7 mouse cellular contexts compared by ENCODE assay signal in the genomic region with DNA sequence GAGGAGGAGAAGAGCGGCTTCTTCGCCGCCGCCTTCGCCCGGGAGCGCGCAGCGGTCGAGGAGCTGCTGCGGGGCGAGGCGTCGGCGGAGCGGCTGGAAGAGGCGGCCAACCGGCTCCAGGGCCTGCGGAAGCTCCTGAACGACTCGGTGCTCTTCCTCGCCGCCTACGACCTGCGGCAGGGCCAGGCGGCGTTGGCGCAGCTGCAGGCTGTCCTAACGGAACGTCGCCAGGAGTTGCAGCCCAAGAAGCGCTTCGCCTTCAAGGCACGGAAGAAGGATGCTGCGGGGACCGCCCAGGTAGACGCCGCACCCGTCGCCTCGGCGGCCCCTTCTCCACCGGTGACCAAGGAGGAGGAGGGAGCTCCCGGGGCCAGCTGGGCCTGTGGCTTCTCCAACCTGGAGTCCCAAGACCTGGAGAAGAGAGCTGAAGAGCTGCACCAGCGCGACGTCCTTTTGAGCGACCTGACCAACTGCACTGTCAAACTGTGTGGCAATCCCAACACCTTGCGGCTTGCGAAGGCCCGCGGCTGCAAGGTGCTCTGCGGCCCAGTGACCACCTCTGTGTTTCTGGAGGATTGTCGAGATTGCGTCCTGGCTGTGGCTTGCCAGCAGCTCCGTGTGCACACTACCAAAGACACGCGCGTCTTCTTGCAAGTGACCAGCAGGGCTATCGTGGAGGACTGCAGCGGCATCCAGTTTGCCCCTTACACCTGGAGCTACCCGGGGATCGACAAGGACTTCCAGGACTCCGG. TPM values are rescaled to one million over a fixed set of nuclear protein-coding genes. Genes with fewer than 3 reads are reported as not detected.
DNase-seq lines count a peak whose midpoint lies in the region; ATAC-seq and TF ChIP-seq lines count a peak whose summit lies in the region.

No protein-coding gene starts in this region.

- WGBS in heart, postnatal 0 days, result under 1% methylated on average over 64 of the region's 64 CpGs
- WGBS in small intestine, adult 2 months, result 1% methylated on average over 64 of the region's 64 CpGs

- peak; percentile 4 for ATAC-seq in heart, postnatal 0 days (ENCODE audit: insufficient read depth, low read depth)

- no peaks in the 10 kb centered on the region for H3K9me3 ChIP-seq in MEL (replicated peaks; ENCODE audit: insufficient read depth, low read length)
- no peaks in the 10 kb centered on the region for H3K9me3 ChIP-seq in erythroblast, embryonic 14.5 days (ENCODE audit: control insufficient read depth, low read length)
- H3K9me3 ChIP-seq in heart, postnatal 0 days (replicated peaks; ENCODE audit: control insufficient read depth, low read length), result no peaks in the 10 kb centered on the region

- H3K79me2 ChIP-seq in MEL (ENCODE audit: control insufficient read depth, insufficient read depth, low read length, poor library complexity), result peaks cover 23% of the 10 kb centered on the region

- no peak for TF ChIP-seq RAD21 in MEL (IDR thresholded peaks at IDR 0.05; ENCODE audit: low read depth, low read length)

- intact Hi-C loops in left cerebral cortex, adult 2 months (cut with DNase I), result loop anchor here (1.0 to 5.0 kb wide), 2 partner anchors 41 to 109 kb away; partner anchors contain the start of gene Rpl7l1

- no peak for TF ChIP-seq POLR2A in MEL (IDR thresholded peaks at IDR 0.05; ENCODE audit: control insufficient read depth in 1 of 2, insufficient read depth in 1 of 2, low read depth in 1 of 2, low read length in 2 of 2, poor library complexity in 1 of 2)
- TF ChIP-seq POLR2A in small intestine, adult 2 months (IDR thresholded peaks at IDR 0.05; ENCODE audit: low read depth, low read length), result no peak

- no peak for DNase-seq in MEL (ENCODE audit: low read depth, low spot score)
- DNase-seq in adrenal gland, postnatal 36 days, result peak; percentile 43 to 57
- DNase-seq in heart, postnatal 0 days (ENCODE audit: low spot score), result peak; percentile 36
- no peak for DNase-seq in left cerebral cortex, adult 2 months (ENCODE audit: extremely low spot score in 1 of 2, low spot score in 2 of 2)
- peak; percentile 58 to 62 for DNase-seq in lung, postnatal 4 days

- H3K27me3 ChIP-seq in MEL (ENCODE audit: control insufficient read depth in 1 of 2, insufficient read depth in 2 of 2, low read length in 2 of 2), result no peaks in the 10 kb centered on the region
- no peaks in the 10 kb centered on the region for H3K27me3 ChIP-seq in erythroblast, embryonic 14.5 days (ENCODE audit: control insufficient read depth)
- no peaks in the 10 kb centered on the region for H3K27me3 ChIP-seq in heart, postnatal 0 days (ENCODE audit: control insufficient read depth, insufficient read depth, low read length)
- H3K27me3 ChIP-seq in small intestine, adult 2 months (ENCODE audit: control insufficient read depth, insufficient read depth, low read length), result no peaks in the 10 kb centered on the region

- H3K9ac ChIP-seq in MEL (ENCODE audit: control insufficient read depth, low read depth, low read length, poor library complexity, severe bottlenecking), result peak overlapping the region; percentile 93
- H3K9ac ChIP-seq in heart, postnatal 0 days (replicated peaks; ENCODE audit: low read depth, low read length), result peak overlapping the region; percentile 81

- TF ChIP-seq CTCF in MEL (IDR thresholded peaks at IDR 0.05 in 2 of 3, conservative IDR thresholded peaks at IDR 0.05 in 1 of 3; ENCODE audit: control insufficient read depth in 1 of 3, insufficient read depth in 1 of 3, low read depth in 2 of 3, low read length in 3 of 3, poor library complexity in 1 of 3, severe bottlenecking in 1 of 3), result no peak
- TF ChIP-seq CTCF in heart, postnatal 0 days (IDR thresholded peaks at IDR 0.05; ENCODE audit: low read depth), result no peak
- TF ChIP-seq CTCF in left cerebral cortex, adult 2 months (IDR thresholded peaks at IDR 0.05), result no peak; the same call in 1 of the 2 replicates
- no peak for TF ChIP-seq CTCF in small intestine, adult 2 months (IDR thresholded peaks at IDR 0.05; ENCODE audit: extremely low read depth, insufficient read length, insufficient replicate concordance, low read depth, low read length)

- peak overlapping the region; percentile 79 to 93 for H3K4me3 ChIP-seq in MEL (ENCODE audit: control insufficient read depth in 1 of 2, insufficient read depth in 1 of 2, low read depth in 2 of 2, low read length in 2 of 2)
- peak overlapping the region; percentile 73 for H3K4me3 ChIP-seq in erythroblast, embryonic 14.5 days (replicated peaks)
- peak overlapping the region; percentile 66 for H3K4me3 ChIP-seq in heart, postnatal 0 days (ENCODE audit: low read depth, low read length)
- peak overlapping the region; percentile 61 for H3K4me3 ChIP-seq in left cerebral cortex, adult 2 months
- H3K4me3 ChIP-seq in small intestine, adult 2 months (ENCODE audit: low read depth, low read length), result peak overlapping the region; percentile 85

- peak overlapping the region; percentile 78 for H3K27ac ChIP-seq in MEL (ENCODE audit: control insufficient read depth, low read depth, low read length)
- peak overlapping the region; percentile 86 for H3K27ac ChIP-seq in heart, postnatal 0 days (ENCODE audit: low read depth)
- peak overlapping the region; percentile 95 for H3K27ac ChIP-seq in left cerebral cortex, adult 2 months
- peak overlapping the region; percentile 86 for H3K27ac ChIP-seq in small intestine, adult 2 months (ENCODE audit: insufficient read depth, low read depth, low read length)

- H3K36me3 ChIP-seq in MEL (ENCODE audit: control insufficient read depth in 1 of 2, insufficient read depth in 2 of 2, low read length in 2 of 2), result peaks cover 0 to 18% of the 10 kb centered on the region in 2 experiments; a peak in 2 of 4 replicates
- peaks cover 15% of the 10 kb centered on the region for H3K36me3 ChIP-seq in erythroblast, embryonic 14.5 days (ENCODE audit: control insufficient read depth)
- H3K36me3 ChIP-seq in heart, postnatal 0 days (replicated peaks; ENCODE audit: control insufficient read depth, insufficient read depth, low read length), result no peaks in the 10 kb centered on the region
- H3K36me3 ChIP-seq in small intestine, adult 2 months (ENCODE audit: control insufficient read depth, insufficient read depth, low read length), result no peaks in the 10 kb centered on the region

- peak overlapping the region; percentile 89 for H3K4me2 ChIP-seq in heart, postnatal 0 days (ENCODE audit: low read depth, low read length)

- TF ChIP-seq EP300 in MEL (IDR thresholded peaks at IDR 0.05; ENCODE audit: low read depth in 1 of 2, low read length in 2 of 2), result no peak
- no peak for TF ChIP-seq EP300 in heart, postnatal 0 days (IDR thresholded peaks at IDR 0.05; ENCODE audit: low read depth)

- H3K4me1 ChIP-seq in MEL (ENCODE audit: control insufficient read depth in 1 of 2, insufficient read depth in 2 of 2, low read length in 2 of 2), result peaks cover 8 to 23% of the 10 kb centered on the region in 2 experiments; a peak in 3 of 4 replicates
- peaks cover 62% of the 10 kb centered on the region for H3K4me1 ChIP-seq in erythroblast, embryonic 14.5 days (ENCODE audit: control insufficient read depth)
- peaks cover 18% of the 10 kb centered on the region for H3K4me1 ChIP-seq in heart, postnatal 0 days (ENCODE audit: control insufficient read depth, insufficient read depth)
- H3K4me1 ChIP-seq in small intestine, adult 2 months (ENCODE audit: control insufficient read depth, insufficient read depth, insufficient read length, low read length), result peaks cover 16% of the 10 kb centered on the region; the same call in 1 of the 2 replicates

TF ChIP-seq in MEL, 35 proteins besides CTCF, POLR2A, EP300 and RAD21 (continues in another document):
- TF ChIP-seq KAT2A (conservative IDR thresholded peaks at IDR 0.05; ENCODE audit: low read depth, low read length) (no peak), ZMIZ1 (IDR thresholded peaks at IDR 0.05; ENCODE audit: low read depth, low read length) (no peak), GABPA (IDR thresholded peaks at IDR 0.05; ENCODE audit: low read depth, low read length) (no peak), TCF12 (IDR thresholded peaks at IDR 0.05; ENCODE audit: low read depth, low read length) (no peak), ZC3H11A (IDR thresholded peaks at IDR 0.05; ENCODE audit: low read depth, low read length) (no peak), USF1 (IDR thresholded peaks at IDR 0.05; ENCODE audit: low read depth, low read length) (no peak), POLR2AphosphoS5 (IDR thresholded peaks at IDR 0.05; ENCODE audit: borderline replicate concordance, low read depth, low read length) (no peak), NRF1 (IDR thresholded peaks at IDR 0.05; ENCODE audit: insufficient read depth, low read depth, low read length, poor library complexity, severe bottlenecking) (no peak)

RNA-seq across cellular contexts. Expression of gene Tbcc, which starts 0.5 kb away (rescaled TPM):
- 23.6 and 31.8 TPM in 2 replicates for total RNA-seq in MEL (2012; rRNA removed)
- polyA plus RNA-seq in MEL (2012; ENCODE audit: insufficient read depth in 1 of 2, insufficient read length in 2 of 2, low read depth in 1 of 2, low replicate concordance in 2 of 2, missing spikeins in 1 of 2), result 10 to 100 TPM in 1 of 2 experiments, not detected in 1; 19.3 TPM
- total RNA-seq in adrenal gland, postnatal 36 days (2021), result 10 to 100 TPM; 20.9 to 21.9 TPM
- 2.2 and 2.3 TPM in 2 replicates for polyA plus RNA-seq in erythroblast, embryonic 14.5 days (2012)
- 37.8 and 44.8 TPM in 2 replicates for total RNA-seq in heart, postnatal 0 days (2014; rRNA removed; ENCODE audit: low replicate concordance)
- polyA plus RNA-seq in heart, postnatal 0 days (2015; fragmentation: Nextera tagmentation; extraction: Ambion mirVana), result 43.6 and 43.7 TPM in 2 replicates
- total RNA-seq in left cerebral cortex, adult 2 months (2021), result 10 to 100 TPM; 30.9 to 35.3 TPM
- polyA plus RNA-seq in small intestine, adult 2 months (2012; rRNA removed), result 16.7 and 29.0 TPM in 2 replicates

RNA-seq across cellular contexts. Expression of gene Prph2, which starts 19.2 kb away (rescaled TPM):
- not detected in 2 replicates for total RNA-seq in MEL (2012; rRNA removed)
- not detected for polyA plus RNA-seq in MEL (2012; ENCODE audit: insufficient read depth in 1 of 2, insufficient read length in 2 of 2, low read depth in 1 of 2, low replicate concordance in 2 of 2, missing spikeins in 1 of 2)
- not detected for total RNA-seq in adrenal gland, postnatal 36 days (2021)
- polyA plus RNA-seq in erythroblast, embryonic 14.5 days (2012), result not detected in 2 replicates
- not detected in 2 replicates for total RNA-seq in heart, postnatal 0 days (2014; rRNA removed; ENCODE audit: low replicate concordance)
- polyA plus RNA-seq in heart, postnatal 0 days (2015; fragmentation: Nextera tagmentation; extraction: Ambion mirVana), result not detected in 2 replicates
- total RNA-seq in left cerebral cortex, adult 2 months (2021), result not detected
- not detected in 2 replicates for polyA plus RNA-seq in small intestine, adult 2 months (2012; rRNA removed)

RNA-seq across cellular contexts. Expression of gene Bicral, which starts 32.7 kb away (rescaled TPM):
- total RNA-seq in MEL (2012; rRNA removed), result 3.7 and 5.8 TPM in 2 replicates
- polyA plus RNA-seq in MEL (2012; ENCODE audit: insufficient read depth in 1 of 2, insufficient read length in 2 of 2, low read depth in 1 of 2, low replicate concordance in 2 of 2, missing spikeins in 1 of 2), result 1 to 10 TPM in 1 of 2 experiments, not detected in 1; 6.9 TPM
- 10 to 100 TPM; 23.0 to 24.3 TPM for total RNA-seq in adrenal gland, postnatal 36 days (2021)
- 0.30 and 0.33 TPM in 2 replicates for polyA plus RNA-seq in erythroblast, embryonic 14.5 days (2012)
- total RNA-seq in heart, postnatal 0 days (2014; rRNA removed; ENCODE audit: low replicate concordance), result 3.6 and 17.2 TPM in 2 replicates
- 1.8 and 2.3 TPM in 2 replicates for polyA plus RNA-seq in heart, postnatal 0 days (2015; fragmentation: Nextera tagmentation; extraction: Ambion mirVana)
- 10 to 100 TPM; 57.5 to 59.7 TPM for total RNA-seq in left cerebral cortex, adult 2 months (2021)
- polyA plus RNA-seq in small intestine, adult 2 months (2012; rRNA removed), result 4.0 and 7.1 TPM in 2 replicates

Comparison
In these comparisons a context has a peak if more than half of its experiments do, and no peak if none do; other contexts are left out.
1. DNase-seq: peak in adrenal gland, postnatal 36 days (2 of 2), heart, postnatal 0 days (single experiment) and lung, postnatal 4 days (2 of 2); none in MEL (single experiment) and left cerebral cortex, adult 2 months (0 of 2).
2. Peak in every context shown above with its lines, with median percentiles within 50 percentile points of each other: H3K27ac ChIP-seq and H3K4me3 ChIP-seq.